Mouse (Mus musculus) embryonic facial prominence, embryonic 13.5 days (tissue): ENCODE measurements around the gene Eml1. TPM values are rescaled to one million over a fixed set of nuclear protein-coding genes. Genes with fewer than 3 reads are reported as not detected.

Experiments used
- ATAC-seq: fragments of 200-750 bp; cut with Nextera tagmentation; 2 replicates; pipeline ENCODE4 v1.8.0; 2017; ENCODE audit warnings: low read depth; ENCODE audit not compliant: insufficient number of reproducible peaks, insufficient read depth, low FRiP score, low TSS enrichment
- H3K27ac ChIP-seq: fragments of 300-500 bp; sonication (generic); 2 replicates; pipeline ENCODE4 v1.5.1; 2015; ENCODE audit warnings: moderate library complexity, mild to moderate bottlenecking, inconsistent platforms
- H3K27me3 ChIP-seq: fragments of 300-500 bp; sonication (generic); 2 replicates; pipeline ENCODE4 v1.6.1; 2015; ENCODE audit warnings: mild to moderate bottlenecking, inconsistent platforms
- H3K36me3 ChIP-seq: fragments of 300-500 bp; sonication (generic); 2 replicates; pipeline ENCODE4 v1.6.1; 2015; ENCODE audit warnings: mild to moderate bottlenecking, inconsistent platforms
- H3K4me1 ChIP-seq: fragments of 300-500 bp; sonication (generic); 2 replicates; pipeline ENCODE4 v1.6.1; 2015; ENCODE audit warnings: inconsistent platforms
- H3K4me2 ChIP-seq: fragments of 300-500 bp; sonication (generic); 2 replicates; pipeline ENCODE4 v1.6.1; 2015; ENCODE audit warnings: moderate library complexity, mild to moderate bottlenecking, inconsistent platforms
- H3K4me3 ChIP-seq: fragments of 300-500 bp; sonication (generic); 2 replicates; pipeline ENCODE4 v1.5.1; 2015; ENCODE audit warnings: mild to moderate bottlenecking, inconsistent platforms
- H3K9ac ChIP-seq: fragments of 300-500 bp; sonication (generic); 2 replicates; pipeline ENCODE4 v1.6.1; 2015; ENCODE audit warnings: mild to moderate bottlenecking, inconsistent platforms
- H3K9me3 ChIP-seq: fragments of 300-500 bp; sonication (generic); 2 replicates; pipeline ENCODE4 v1.6.1; 2016; ENCODE audit warnings: inconsistent platforms
- WGBS: fragments of 180-500 bp; shearing (Covaris S2); methylation state at CpG from one replicate; pipeline ENCODE4 v1.1.7; 2015; ENCODE audit warnings: mixed read lengths; 5-methylcytosine and 5-hydroxymethylcytosine counted together
- polyA plus RNA-seq: library from polyadenylated mRNA; unstranded; fragments of >200 nt; fragmentation: Nextera tagmentation; extraction: Ambion mirVana; gene quantifications from 2 replicates; pipeline ENCODE4 v1.2.1, GENCODE M21; 2015

Gene Eml1
- polyA plus RNA-seq, 1 experiment from 2014 or later: 46.3 TPM

DNA sequence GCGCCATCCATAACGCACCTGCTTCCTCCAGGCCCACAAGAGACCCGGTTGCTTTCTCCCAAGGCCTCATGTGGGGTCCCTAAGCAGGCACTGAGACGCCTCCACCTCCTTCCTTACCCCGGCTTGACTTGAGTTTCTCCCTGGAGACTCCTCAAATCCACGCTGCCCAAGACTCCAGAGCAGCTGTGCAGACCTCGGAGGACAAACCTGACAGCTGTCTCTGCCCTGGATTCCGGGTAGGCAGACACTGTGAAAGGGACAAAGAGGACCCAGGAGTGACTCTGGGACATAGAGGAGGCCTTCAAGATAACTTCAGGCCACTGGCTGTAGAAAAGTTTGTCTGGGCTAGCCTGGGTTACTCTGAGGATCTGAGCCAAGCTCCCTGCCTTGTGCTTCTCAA lies 3.9 kb downstream of the Eml1 start:
- Histone ChIP-seq H3K4me1 (peaks cover 13% of the 10 kb centered on the region), H3K4me2 (no peak overlapping the region), H3K36me3 (no peaks in the 10 kb centered on the region), H3K9ac (no peak overlapping the region), H3K27me3 (no peaks in the 10 kb centered on the region), H3K9me3 (no peaks in the 10 kb centered on the region), H3K4me3 (no peak overlapping the region), H3K27ac (no peak overlapping the region)
- ATAC-seq: no peak
- 79% methylated on average over 8 of the region's 8 CpGs for WGBS

DNA sequence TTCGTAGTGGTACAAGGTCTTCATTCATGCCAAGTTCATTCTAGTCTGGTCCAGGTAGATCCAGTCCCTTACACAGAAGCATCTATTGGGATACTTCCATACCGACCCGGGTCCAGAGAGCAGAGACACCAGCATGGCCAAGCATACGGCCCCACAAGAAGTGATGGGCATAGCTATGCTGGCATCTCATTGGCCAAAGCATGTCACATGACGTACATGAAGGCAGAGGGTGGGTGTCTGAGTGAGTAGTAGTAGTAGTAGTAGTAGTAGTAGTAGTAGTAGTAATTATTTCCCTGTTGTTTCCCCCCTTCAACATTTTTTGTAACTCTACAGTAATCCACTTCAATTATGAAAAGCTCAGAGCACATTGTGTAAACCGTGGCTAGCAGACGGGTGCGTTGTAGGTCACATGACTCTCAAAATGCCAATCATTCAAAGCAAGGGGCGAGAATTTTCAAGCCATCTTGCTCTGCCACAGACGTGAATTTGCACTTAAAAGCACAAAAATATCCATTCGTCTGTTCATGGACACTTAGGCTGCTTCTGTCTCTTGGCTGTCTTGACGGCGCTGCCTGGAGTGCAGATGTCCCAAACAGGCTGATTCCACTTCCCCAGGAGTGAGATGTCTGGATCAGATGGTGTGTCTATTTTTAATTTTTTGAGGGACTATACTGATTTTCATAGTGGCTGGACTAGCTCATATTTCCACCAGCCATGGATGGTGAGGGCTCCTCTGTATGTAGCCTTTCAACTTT lies 7.8 kb downstream of the Eml1 start:
- WGBS: 78% methylated on average over 13 of the region's 13 CpGs
- H3K27ac ChIP-seq: no peak overlapping the region; the same call in 1 of the 2 replicates
- no peak overlapping the region for H3K9ac ChIP-seq
- H3K4me3 ChIP-seq: no peak overlapping the region
- no peak for ATAC-seq
- H3K4me2 ChIP-seq: no peak overlapping the region
- no peaks in the 10 kb centered on the region for H3K27me3 ChIP-seq
- peaks cover 3% of the 10 kb centered on the region; the same call in 1 of the 2 replicates for H3K4me1 ChIP-seq
- H3K9me3 ChIP-seq: no peaks in the 10 kb centered on the region
- no peaks in the 10 kb centered on the region for H3K36me3 ChIP-seq

DNA sequence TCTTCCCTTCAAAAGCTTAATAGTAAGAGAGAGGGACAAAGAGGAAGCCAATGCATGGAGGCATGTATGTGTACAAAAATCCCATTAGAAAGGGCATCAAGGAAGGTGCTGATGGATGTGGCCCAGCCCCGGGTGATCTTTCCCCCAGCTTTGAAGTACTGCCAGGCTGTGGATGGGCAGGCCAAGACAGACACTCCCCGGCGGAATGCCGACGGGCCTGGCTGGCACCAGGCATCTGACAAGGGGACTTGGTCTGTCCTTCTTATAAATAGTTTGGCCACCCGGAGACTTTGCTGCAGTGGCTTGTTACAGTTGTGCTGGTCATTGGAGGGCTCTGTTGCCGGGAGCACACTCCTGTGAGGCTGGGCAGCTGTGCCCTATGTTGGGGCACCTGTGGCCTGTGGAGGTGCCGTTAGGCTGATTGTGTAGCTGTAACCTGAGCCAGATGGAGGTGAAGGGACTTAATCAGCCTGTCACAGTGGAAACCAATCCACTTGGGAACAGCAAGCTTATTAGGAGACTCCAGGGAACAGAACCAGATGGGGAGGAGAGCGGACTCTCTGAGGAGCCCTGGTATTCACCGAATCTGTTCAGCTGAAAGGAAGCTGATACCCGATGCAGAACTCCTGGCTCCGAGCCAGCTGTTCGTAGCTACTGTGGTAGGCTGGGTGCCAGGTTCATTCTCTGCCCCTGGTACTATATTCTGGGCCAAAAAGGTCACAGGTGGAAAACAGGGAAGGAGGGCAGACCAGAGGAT lies 15.9 kb downstream of the Eml1 start:
- Histone ChIP-seq H3K9me3 (no peaks in the 10 kb centered on the region), H3K9ac (no peak overlapping the region), H3K4me1 (peaks cover 10% of the 10 kb centered on the region), H3K4me2 (no peak overlapping the region), H3K36me3 (no peaks in the 10 kb centered on the region), H3K4me3 (no peak overlapping the region), H3K27me3 (no peaks in the 10 kb centered on the region), H3K27ac (no peak overlapping the region)
- 41% methylated on average over 13 of the region's 13 CpGs for WGBS
- ATAC-seq: no peak

- no peaks in the 10 kb centered on the region for H3K9me3 ChIP-seq
- no peak overlapping the region for H3K9ac ChIP-seq
- no peak for ATAC-seq
- H3K4me3 ChIP-seq: no peak overlapping the region
- H3K27me3 ChIP-seq: no peaks in the 10 kb centered on the region
- WGBS: 33% methylated on average over 3 of the region's 3 CpGs
- H3K4me2 ChIP-seq: no peak overlapping the region
- peaks cover 20% of the 10 kb centered on the region for H3K4me1 ChIP-seq
- no peaks in the 10 kb centered on the region for H3K36me3 ChIP-seq
- no peak overlapping the region for H3K27ac ChIP-seq
Measured at GRCm38 (mm10) chr12:108389718-108390117, 19.0 kb downstream of the Eml1 start.

GRCm38 (mm10) chr12:108392254-108393044 lies 21.7 kb downstream of the Eml1 start:
- no peaks in the 10 kb centered on the region for H3K9me3 ChIP-seq
- no peak for ATAC-seq
- 66% methylated on average over 12 of the region's 12 CpGs for WGBS

DNA sequence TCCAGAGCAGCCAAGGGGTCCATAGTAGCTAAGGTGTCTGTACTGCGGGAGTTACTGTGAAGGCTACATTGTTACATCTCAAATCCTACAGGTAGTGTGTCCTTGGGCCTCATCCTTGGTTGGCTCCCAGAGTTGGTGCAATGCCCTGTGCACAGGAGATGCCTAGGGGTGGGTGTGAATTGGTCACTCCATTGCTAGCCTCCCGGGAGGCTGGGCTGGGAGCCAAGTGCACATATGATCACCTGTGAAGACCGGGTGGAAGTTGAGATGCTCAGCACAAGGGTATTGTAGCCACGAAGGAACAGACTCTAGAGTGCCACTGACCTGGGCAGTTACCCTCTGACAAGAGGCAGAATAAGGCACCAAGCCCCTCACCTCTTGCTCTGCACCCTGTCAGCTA lies 22.3 kb downstream of the Eml1 start:
- no peak for ATAC-seq
- no peak overlapping the region for H3K4me3 ChIP-seq
- 74% methylated on average over 4 of the region's 4 CpGs for WGBS

More at GRCm38 (mm10) chr12:108392254-108393044, 21.7 kb downstream of the Eml1 start:
- no peak overlapping the region for H3K4me2 ChIP-seq
- H3K27ac ChIP-seq: no peak overlapping the region
- no peak overlapping the region for H3K9ac ChIP-seq
- no peak overlapping the region for H3K4me3 ChIP-seq
- no peaks in the 10 kb centered on the region for H3K36me3 ChIP-seq
- no peaks in the 10 kb centered on the region for H3K27me3 ChIP-seq
- peaks cover 22% of the 10 kb centered on the region for H3K4me1 ChIP-seq

GRCm38 (mm10) chr12:108393637-108394036 lies 22.9 kb downstream of the Eml1 start:
- Histone ChIP-seq H3K4me1 (peaks cover 22% of the 10 kb centered on the region), H3K4me2 (no peak overlapping the region), H3K27me3 (no peaks in the 10 kb centered on the region), H3K9me3 (no peaks in the 10 kb centered on the region), H3K4me3 (no peak overlapping the region), H3K9ac (no peak overlapping the region), H3K27ac (no peak overlapping the region), H3K36me3 (no peaks in the 10 kb centered on the region)
- WGBS: 82% methylated on average over 4 of the region's 4 CpGs
- no peak for ATAC-seq

More for the DNA sequence above, 22.3 kb downstream of the Eml1 start:
- Histone ChIP-seq H3K27me3 (no peaks in the 10 kb centered on the region), H3K9me3 (no peaks in the 10 kb centered on the region), H3K4me1 (peaks cover 22% of the 10 kb centered on the region), H3K27ac (no peak overlapping the region), H3K36me3 (no peaks in the 10 kb centered on the region), H3K9ac (no peak overlapping the region), H3K4me2 (no peak overlapping the region)

GRCm38 (mm10) chr12:108394534-108395284 lies 24.0 kb downstream of the Eml1 start:
- ATAC-seq: no peak
- no peak overlapping the region for H3K27ac ChIP-seq
- H3K9ac ChIP-seq: no peak overlapping the region
- no peak overlapping the region for H3K4me2 ChIP-seq
- no peaks in the 10 kb centered on the region for H3K9me3 ChIP-seq
- H3K4me3 ChIP-seq: no peak overlapping the region
- WGBS: 87% methylated on average over 17 of the region's 17 CpGs
- H3K4me1 ChIP-seq: peaks cover 22% of the 10 kb centered on the region
- no peaks in the 10 kb centered on the region for H3K36me3 ChIP-seq
- H3K27me3 ChIP-seq: no peaks in the 10 kb centered on the region

DNA sequence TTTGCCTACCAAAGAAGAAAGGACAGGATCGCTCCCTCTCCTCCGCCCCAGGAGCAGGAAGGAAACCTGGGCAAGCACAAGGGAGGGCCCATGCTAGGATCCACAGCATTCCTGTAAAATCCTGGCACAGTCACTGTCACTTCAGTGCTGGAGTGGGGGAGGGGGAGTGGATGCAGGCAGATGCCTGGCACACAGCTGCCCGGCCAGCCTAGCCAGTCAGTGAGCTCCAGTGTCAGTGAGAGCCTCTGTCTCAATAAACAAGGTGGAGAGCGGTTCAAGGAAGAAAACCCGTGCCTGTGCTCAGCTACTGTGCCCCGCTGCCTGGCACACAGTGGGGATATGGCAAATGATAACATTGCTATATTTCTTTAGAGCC lies 24.5 kb downstream of the Eml1 start:
- Histone ChIP-seq H3K4me3 (no peak overlapping the region), H3K4me1 (peaks cover 22% of the 10 kb centered on the region), H3K36me3 (no peaks in the 10 kb centered on the region), H3K9ac (no peak overlapping the region), H3K4me2 (no peak overlapping the region), H3K9me3 (no peaks in the 10 kb centered on the region), H3K27me3 (no peaks in the 10 kb centered on the region), H3K27ac (no peak overlapping the region)
- ATAC-seq: no peak
- WGBS: 78% methylated on average over 6 of the region's 6 CpGs

DNA sequence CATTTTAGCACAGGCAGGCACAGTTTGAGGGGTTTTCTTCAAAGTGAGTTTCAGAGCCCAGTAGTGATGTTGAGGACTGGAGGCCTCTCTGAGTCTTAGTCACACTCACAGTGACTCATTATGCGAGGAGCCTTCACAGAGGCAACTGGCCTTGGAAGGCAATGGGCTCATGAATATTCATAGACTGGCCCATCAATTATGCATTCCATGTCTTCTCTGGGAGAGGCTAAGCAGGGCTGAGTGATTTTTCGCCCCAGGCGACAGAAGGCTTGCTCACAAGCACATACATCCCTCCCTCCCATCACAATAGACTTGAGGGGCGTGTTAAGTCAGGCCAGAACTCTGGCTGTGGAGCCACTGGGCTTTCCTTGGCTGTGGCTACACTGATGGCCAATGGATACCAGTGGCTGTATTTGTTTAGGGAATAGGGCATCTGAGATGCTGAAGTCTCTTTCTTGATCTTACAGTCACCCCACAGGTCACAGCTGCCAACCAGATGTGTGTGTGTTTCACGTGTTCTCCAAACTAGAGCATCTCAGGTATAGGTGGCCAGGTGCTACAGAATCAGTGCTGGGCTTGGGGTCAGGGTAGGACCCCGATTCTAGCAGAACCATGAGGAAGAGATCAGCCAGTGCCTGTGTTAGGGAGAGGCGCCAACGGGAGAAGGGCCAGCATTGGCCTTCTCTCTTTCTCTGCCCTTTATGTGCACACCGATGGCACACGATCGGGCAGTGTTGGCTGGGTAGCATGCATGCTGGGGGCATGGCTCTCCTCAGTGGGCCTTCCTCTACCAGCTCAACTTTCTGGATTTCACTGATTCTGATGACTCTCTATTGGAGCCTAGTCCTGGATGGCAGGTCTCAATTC lies 25.6 kb downstream of the Eml1 start:
- Histone ChIP-seq H3K27ac (no peak overlapping the region; the same call in 1 of the 2 replicates), H3K36me3 (no peaks in the 10 kb centered on the region), H3K27me3 (no peaks in the 10 kb centered on the region), H3K4me1 (peaks cover 22% of the 10 kb centered on the region), H3K9me3 (no peaks in the 10 kb centered on the region), H3K4me3 (no peak overlapping the region), H3K4me2 (no peak overlapping the region), H3K9ac (no peak overlapping the region)
- no peak for ATAC-seq
- WGBS: 66% methylated on average over 11 of the region's 11 CpGs
